Mouse (Mus musculus): Measurements from ENCODE around the gene Coq8a.

DNA sequence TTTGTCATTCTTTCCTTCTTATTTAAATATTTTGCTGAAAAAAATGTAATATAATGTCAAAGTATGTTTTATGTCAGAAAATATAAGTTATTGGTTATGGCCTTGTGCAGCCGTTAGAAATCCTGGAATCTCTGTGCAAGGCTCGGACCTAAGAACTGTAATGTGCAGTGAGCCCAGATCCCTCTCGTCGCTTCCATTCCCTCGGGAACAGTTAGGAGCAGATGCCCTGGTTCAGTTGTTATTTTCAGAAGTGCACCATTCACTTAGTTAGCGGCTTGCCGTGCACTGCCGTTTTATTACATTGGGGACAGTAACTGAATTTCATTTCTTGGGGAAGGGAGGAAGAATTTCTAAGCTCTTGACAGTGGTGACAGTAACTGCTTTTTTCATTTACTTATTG, 81.2 kb downstream of the Coq8a start:
- TF ChIP-seq CTCF (IDR thresholded peaks at IDR 0.05; ENCODE audit: insufficient read depth, low read length), result no peak
- no peak for TF ChIP-seq POLR2A (IDR thresholded peaks at IDR 0.05; ENCODE audit: borderline replicate concordance, extremely low read depth, low read depth, low read length)

All from lung, adult 2 months (tissue).